Mouse (Mus musculus) ES-E14 (cell line): ENCODE data around the gene Nav3. TPM values are rescaled to one million over a fixed set of nuclear protein-coding genes. Genes with fewer than 3 reads are reported as not detected.
"Not testable (repeated sequence)": the region's sequence is repeated elsewhere in the genome, so short reads cannot be mapped to it uniquely, and the experiment has no call there.

Source experiments
- DNase-seq: peaks from one replicate; pipeline ENCODE4 v3.0.0-alpha.2; 2013; ENCODE audit warnings: low read depth, low spot score
- H3K27ac ChIP-seq: 2 replicates; pipeline ENCODE4 v1.5.1; 2012; ENCODE audit warnings: low read depth, mild to moderate bottlenecking, low read length, moderate library complexity, mixed read lengths; ENCODE audit not compliant: poor library complexity, insufficient read depth, severe bottlenecking
- H3K36me3 ChIP-seq: 2 replicates; pipeline ENCODE4 v1.6.1; 2012; ENCODE audit warnings: mild to moderate bottlenecking, low read length, moderate library complexity, mixed read lengths; ENCODE audit not compliant: control insufficient read depth, poor library complexity, insufficient read depth, severe bottlenecking
- H3K4me1 ChIP-seq, 2 experiments: fragments of 150-350 bp in 1 of 2; sonication (generic) in 1 of 2; 2 replicates each; pipeline ENCODE4 v1.6.1; 2012; ENCODE audit warnings: low read length in 2 of 2, mild to moderate bottlenecking in 1 of 2, mixed read lengths in 1 of 2; ENCODE audit not compliant: control insufficient read depth in 2 of 2, insufficient read depth in 2 of 2, poor library complexity in 1 of 2
- H3K4me3 ChIP-seq, 2 experiments: fragments of 150-350 bp in 1 of 2; sonication (generic) in 1 of 2; 2 replicates each; pipeline ENCODE4 v1.5.1; 2012; ENCODE audit warnings: low read length in 2 of 2, low read depth in 1 of 2, mild to moderate bottlenecking in 1 of 2, mixed read lengths in 1 of 2; ENCODE audit not compliant: insufficient read depth in 1 of 2, poor library complexity in 1 of 2, severe bottlenecking in 1 of 2
- H3K9ac ChIP-seq: 2 replicates; pipeline ENCODE4 v1.6.1; 2012; ENCODE audit warnings: low read depth, mild to moderate bottlenecking, low read length, mixed read lengths; ENCODE audit not compliant: poor library complexity, insufficient read depth, severe bottlenecking
- H3K9me3 ChIP-seq: fragments of 150-350 bp; sonication (generic); 2 replicates; pipeline ENCODE4 v1.6.1; 2012; ENCODE audit warnings: low read depth, mild to moderate bottlenecking, low read length; ENCODE audit not compliant: control insufficient read depth, insufficient read depth
- CHD2 ChIP-seq: IDR thresholded peaks from 2 replicates; pipeline ENCODE4 v1.6.1; 2014; ENCODE audit warnings: mild to moderate bottlenecking, low read depth, low read length, inconsistent platforms
- HCFC1 ChIP-seq: IDR thresholded peaks from 2 replicates; pipeline ENCODE4 v1.6.1; 2012; ENCODE audit warnings: low read length, inconsistent platforms, borderline replicate concordance; ENCODE audit not compliant: insufficient read depth
- MAFK ChIP-seq: IDR thresholded peaks from 2 replicates; pipeline ENCODE4 v1.6.1; 2014; ENCODE audit warnings: mild to moderate bottlenecking, low read depth, low read length, inconsistent platforms; ENCODE audit not compliant: insufficient read depth
- ZC3H11A ChIP-seq: IDR thresholded peaks from 2 replicates; pipeline ENCODE4 v1.6.1; 2012; ENCODE audit warnings: low read depth, mild to moderate bottlenecking, inconsistent platforms, low read length, borderline replicate concordance
- ZNF384 ChIP-seq: IDR thresholded peaks from 2 replicates; pipeline ENCODE4 v1.6.1; 2012; ENCODE audit warnings: low read depth, low read length, inconsistent platforms
- in situ Hi-C, 2 experiments: fragments of 600-800 bp; cut with MboI; formaldehyde crosslinking; loops; one replicate each; pipeline ENCODE4 v1.15.1; 2025; ENCODE audit warnings: low sequenced_read_pairs in 2 of 2, inconsistent platforms in 1 of 2; ENCODE audit not compliant: unreplicated experiment in 2 of 2
- total RNA-seq: library from RNA; depleted of rRNA; stranded (reverse); fragments of 300-350 nt; gene quantifications from 2 replicates; pipeline ENCODE4 v1.2.3, GENCODE M21; 2012

The Nav3 gene
- total RNA-seq, 1 experiment = 1.4 TPM

GRCm38 (mm10) chr10:110061166-110061565 is 394.8 kb downstream of the Nav3 start:
- Histone ChIP-seq H3K9me3 (no peaks in the 10 kb centered on the region), H3K4me3 (no peak overlapping the region), H3K4me1 (no peaks in the 10 kb centered on the region), H3K9ac (no peak overlapping the region), H3K27ac (no peak overlapping the region), H3K36me3 (no peaks in the 10 kb centered on the region)
- in situ Hi-C loops = no loop called here
- DNase-seq = no peak
- TF ChIP-seq ZNF384 (no peak), CHD2 (no peak), ZC3H11A (no peak), HCFC1 (no peak), MAFK (no peak)

- Histone ChIP-seq H3K36me3 (no peaks in the 10 kb centered on the region), H3K4me1 (no peaks in the 10 kb centered on the region), H3K9ac (no peak overlapping the region), H3K4me3 (no peak overlapping the region), H3K27ac (no peak overlapping the region), H3K9me3 (no peaks in the 10 kb centered on the region)
- TF ChIP-seq MAFK (no peak), ZC3H11A (no peak), ZNF384 (no peak), CHD2 (no peak), HCFC1 (no peak)
- in situ Hi-C loops = no loop called here
- DNase-seq = no peak
Observed at GRCm38 (mm10) chr10:110037547-110037946, 418.5 kb downstream of the Nav3 start.

- H3K4me1 ChIP-seq = no peaks in the 10 kb centered on the region
- no peak for DNase-seq
- H3K4me3 ChIP-seq = no peak overlapping the region
- TF ChIP-seq CHD2 (no peak), MAFK (no peak), ZC3H11A (no peak), ZNF384 (no peak), HCFC1 (no peak)
- no peak overlapping the region for H3K27ac ChIP-seq
- no peaks in the 10 kb centered on the region for H3K9me3 ChIP-seq
- in situ Hi-C loops = no loop called here
- no peaks in the 10 kb centered on the region for H3K36me3 ChIP-seq
- H3K9ac ChIP-seq = no peak overlapping the region
Observed at GRCm38 (mm10) chr10:110034582-110035099, 421.4 kb downstream of the Nav3 start.

DNA sequence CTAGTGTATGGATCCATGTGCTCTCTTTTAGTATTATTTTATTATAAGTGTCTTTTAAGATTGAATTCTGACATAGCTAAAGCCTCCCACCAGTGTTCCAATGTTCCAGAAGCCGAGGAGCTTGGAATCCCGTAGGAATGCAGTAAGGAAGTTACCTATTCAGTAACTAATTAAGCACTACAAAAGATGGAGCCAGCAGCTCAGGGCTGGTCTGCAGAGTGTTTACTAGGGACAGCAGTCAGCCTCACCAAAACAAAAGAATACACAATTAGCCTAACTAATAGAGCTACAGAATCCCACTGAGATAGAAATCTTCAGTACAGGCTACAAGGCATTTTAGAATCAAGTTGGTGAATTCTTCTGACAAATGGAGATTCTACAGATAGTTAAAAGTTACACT is 431.1 kb downstream of the Nav3 start:
- H3K4me1 ChIP-seq, H3K9ac ChIP-seq, H3K36me3 ChIP-seq, in situ Hi-C loops, H3K27ac ChIP-seq, H3K9me3 ChIP-seq, DNase-seq, H3K4me3 ChIP-seq: not testable (repeated sequence)

- no peaks in the 10 kb centered on the region for H3K4me1 ChIP-seq
- in situ Hi-C loops = no loop called here
- no peak overlapping the region for H3K4me3 ChIP-seq
- TF ChIP-seq HCFC1 = no peak
- TF ChIP-seq ZNF384 = no peak
- no peak for TF ChIP-seq CHD2
- TF ChIP-seq ZC3H11A = no peak
- no peak for TF ChIP-seq MAFK
- no peak for DNase-seq
- no peak overlapping the region for H3K9ac ChIP-seq
- no peaks in the 10 kb centered on the region for H3K36me3 ChIP-seq
- H3K9me3 ChIP-seq = no peaks in the 10 kb centered on the region
- H3K27ac ChIP-seq = no peak overlapping the region
Observed at GRCm38 (mm10) chr10:110022100-110022499, 433.9 kb downstream of the Nav3 start.
